Mouse (Mus musculus) lung, embryonic 14.5 days (tissue): ENCODE results near the gene Usp2. TPM values are rescaled to one million over a fixed set of nuclear protein-coding genes. Genes with fewer than 3 reads are reported as not detected.

Source experiments
- ATAC-seq: fragments of 200-750 bp; cut with Nextera tagmentation; 2 replicates; pipeline ENCODE4 v1.8.0; 2017; ENCODE audit warnings: mild to moderate bottlenecking, moderate TSS enrichment, moderate library complexity; ENCODE audit not compliant: insufficient read depth
- DNase-seq: peaks from one replicate; pipeline ENCODE4 v3.0.0-alpha.2; 2015
- H3K27ac ChIP-seq: fragments of 300-500 bp; sonication (generic); 2 replicates; pipeline ENCODE4 v1.5.1; 2014; ENCODE audit warnings: low read depth, mild to moderate bottlenecking, moderate library complexity
- H3K27me3 ChIP-seq: fragments of 300-500 bp; sonication (generic); 2 replicates; pipeline ENCODE4 v1.6.1; 2014; ENCODE audit warnings: low read length, control low read depth; ENCODE audit not compliant: insufficient read depth
- H3K36me3 ChIP-seq: fragments of 300-500 bp; sonication (generic); 2 replicates; pipeline ENCODE4 v1.6.1; 2014; ENCODE audit warnings: control low read depth; ENCODE audit not compliant: insufficient read depth
- H3K4me1 ChIP-seq: fragments of 300-500 bp; sonication (generic); 2 replicates; pipeline ENCODE4 v1.6.1; 2014; ENCODE audit warnings: antibody characterized with exemption, control low read depth; ENCODE audit not compliant: insufficient read depth
- H3K4me2 ChIP-seq: fragments of 300-500 bp; sonication (generic); 2 replicates; pipeline ENCODE4 v1.6.1; 2014; ENCODE audit warnings: mild to moderate bottlenecking
- H3K4me3 ChIP-seq: fragments of 300-500 bp; sonication (generic); 2 replicates; pipeline ENCODE4 v1.5.1; 2014; ENCODE audit warnings: low read depth, low read length
- H3K9ac ChIP-seq: fragments of 300-500 bp; sonication (generic); 2 replicates; pipeline ENCODE4 v1.6.1; 2014
- H3K9me3 ChIP-seq: fragments of 300-500 bp; sonication (generic); 2 replicates; pipeline ENCODE4 v1.6.1; 2016; ENCODE audit warnings: low read depth, low read length, control low read depth
- CTCF ChIP-seq: IDR thresholded peaks from 2 replicates; pipeline ENCODE4 v1.5.1; 2016; ENCODE audit warnings: antibody characterized with exemption, low read depth
- WGBS: fragments of 180-500 bp; shearing (Covaris S2); extraction: QIAGEN DNeasy Blood & Tissue Kit; methylation state at CpG from one replicate; pipeline ENCODE4 v1.1.7; 2014; 5-methylcytosine and 5-hydroxymethylcytosine counted together
- polyA plus RNA-seq: library from polyadenylated mRNA; unstranded; fragments of >200 nt; fragmentation: Nextera tagmentation; extraction: Ambion mirVana; gene quantifications from 2 replicates; pipeline ENCODE4 v1.2.1, GENCODE M21; 2014

The Usp2 gene
- polyA plus RNA-seq, result 7.5 and 8.8 TPM in 2 replicates

- Histone ChIP-seq H3K4me1 (0 out of 2 replicates have a peak, but pooled peaks cover 8% of the 10 kb centered on the region), H3K4me3 (peak within 1 kb of the TSS; percentile 44), H3K27ac (no peak within 1 kb of the TSS), H3K4me2 (peak within 1 kb of the TSS; percentile 87), H3K36me3 (no peaks in the 10 kb centered on the region), H3K27me3 (no peaks in the 10 kb centered on the region), H3K9ac (peak within 1 kb of the TSS; percentile 50), H3K9me3 (no peaks in the 10 kb centered on the region)
- under 1% methylated on average over 37 of the region's 38 CpGs for WGBS
- DNase-seq (peak; percentile 99), ATAC-seq (peak; percentile 97)
- TF ChIP-seq CTCF, result peak; percentile 84
Measured at GRCm38 (mm10) chr9:44066785-44067225, at the start of gene Usp2. Gene Usp2, plus strand, starts transcription at chr9:44067021.

GRCm38 (mm10) chr9:44017846-44018245 is 49.0 kb upstream of the Usp2 start:
- 61% methylated on average over 5 of the region's 5 CpGs for WGBS
- no peaks in the 10 kb centered on the region for H3K4me1 ChIP-seq
- TF ChIP-seq CTCF, result no peak

GRCm38 (mm10) chr9:44020001-44020400 is 46.8 kb upstream of the Usp2 start:
- no peak overlapping the region for H3K27ac ChIP-seq
- no peaks in the 10 kb centered on the region for H3K36me3 ChIP-seq
- no peak overlapping the region for H3K4me2 ChIP-seq
- no peaks in the 10 kb centered on the region for H3K9me3 ChIP-seq
- no peak overlapping the region for H3K4me3 ChIP-seq
- H3K27me3 ChIP-seq, result no peaks in the 10 kb centered on the region
- H3K9ac ChIP-seq, result no peak overlapping the region
- ATAC-seq, result no peak
- no peaks in the 10 kb centered on the region for H3K4me1 ChIP-seq
- no peak for DNase-seq
- WGBS, result 72% methylated on average over 7 of the region's 7 CpGs
- no peak for TF ChIP-seq CTCF

More at GRCm38 (mm10) chr9:44017846-44018245, 49.0 kb upstream of the Usp2 start:
- Histone ChIP-seq H3K27me3 (no peaks in the 10 kb centered on the region), H3K9ac (no peak overlapping the region), H3K4me3 (no peak overlapping the region), H3K36me3 (no peaks in the 10 kb centered on the region), H3K4me2 (no peak overlapping the region), H3K9me3 (no peaks in the 10 kb centered on the region), H3K27ac (no peak overlapping the region)
- ATAC-seq, result no peak
- DNase-seq, result no peak

GRCm38 (mm10) chr9:44022100-44022847 is 44.5 kb upstream of the Usp2 start:
- whole genome bisulfite sequencing, result 66% methylated on average over 8 of the region's 8 CpGs
- ATAC-seq (no peak), DNase-seq (no peak)
- no peaks in the 10 kb centered on the region for H3K4me1 ChIP-seq
- no peaks in the 10 kb centered on the region for H3K9me3 ChIP-seq
- H3K4me2 ChIP-seq, result no peak overlapping the region
- H3K9ac ChIP-seq, result no peak overlapping the region
- H3K27me3 ChIP-seq, result no peaks in the 10 kb centered on the region
- H3K4me3 ChIP-seq, result no peak overlapping the region
- no peak for TF ChIP-seq CTCF
- no peak overlapping the region for H3K27ac ChIP-seq
- no peaks in the 10 kb centered on the region for H3K36me3 ChIP-seq

GRCm38 (mm10) chr9:44024096-44024495 is 42.7 kb upstream of the Usp2 start:
- WGBS, result 75% methylated on average over 3 of the region's 3 CpGs
- Histone ChIP-seq H3K9ac (no peak overlapping the region), H3K27me3 (no peaks in the 10 kb centered on the region), H3K4me2 (no peak overlapping the region), H3K27ac (no peak overlapping the region), H3K9me3 (no peaks in the 10 kb centered on the region), H3K4me3 (no peak overlapping the region), H3K36me3 (no peaks in the 10 kb centered on the region), H3K4me1 (no peaks in the 10 kb centered on the region)
- ATAC-seq, result no peak
- no peak for TF ChIP-seq CTCF
- DNase-seq, result no peak

- Histone ChIP-seq H3K9me3 (no peaks in the 10 kb centered on the region), H3K4me3 (no peak overlapping the region), H3K36me3 (no peaks in the 10 kb centered on the region), H3K9ac (no peak overlapping the region), H3K4me2 (no peak overlapping the region), H3K4me1 (no peaks in the 10 kb centered on the region), H3K27ac (no peak overlapping the region), H3K27me3 (no peaks in the 10 kb centered on the region)
- 47% methylated on average over 5 of the region's 5 CpGs for WGBS
- ATAC-seq (no peak), DNase-seq (peak; percentile 37)
- no peak for TF ChIP-seq CTCF
Measured at GRCm38 (mm10) chr9:44029580-44030236, 37.1 kb upstream of the Usp2 start.

- H3K9ac ChIP-seq, result no peak overlapping the region
- no peak for TF ChIP-seq CTCF
- H3K36me3 ChIP-seq, result no peaks in the 10 kb centered on the region
- no peaks in the 10 kb centered on the region for H3K9me3 ChIP-seq
- H3K4me1 ChIP-seq, result no peaks in the 10 kb centered on the region
- no peaks in the 10 kb centered on the region for H3K27me3 ChIP-seq
- no peak overlapping the region for H3K27ac ChIP-seq
- no peak overlapping the region for H3K4me3 ChIP-seq
- ATAC-seq, result no peak
- 89% methylated on average over 4 of the region's 4 CpGs for WGBS
- no peak for DNase-seq
- no peak overlapping the region for H3K4me2 ChIP-seq
Measured at GRCm38 (mm10) chr9:44030646-44031045, 36.2 kb upstream of the Usp2 start.
